Mouse (Mus musculus) erythroid progenitor cell, adult 5-6 weeks (primary cell): ENCODE measurements at regions not wholly inside any gene's neighbourhood (a gene's known extent, or its start where the extent isn't known, plus 50 kb on each side); places are given as distances from the start of the nearest gene placed in this dataset.

ENCODE experiments used
- ATAC-seq: replicated peaks from 2 replicates; pipeline ENCODE4 v1.8.0; 2016; ENCODE audit warnings: moderate number of reproducible peaks, mild to moderate bottlenecking, moderate TSS enrichment, inconsistent platforms; ENCODE audit not compliant: poor library complexity, low FRiP score, severe bottlenecking

GRCm38 (mm10) chr13:115171347-115172062, 69.7 kb upstream of the Itga1 start:
- ATAC-seq, result no peak

GRCm38 (mm10) chr13:115165981-115166380, 64.2 kb upstream of the Itga1 start:
- ATAC-seq, result no peak

- no peak for ATAC-seq
These were observed 61.1 kb upstream of the Itga1 start for GRCm38 (mm10) chr13:115162689-115163413.

- no peak for ATAC-seq
These were observed 57.6 kb upstream of the Itga1 start for GRCm38 (mm10) chr13:115159386-115159785.
